Mouse (Mus musculus): ENCODE results near the gene Tbrg1. TPM values are rescaled to one million over a fixed set of nuclear protein-coding genes. Genes with fewer than 3 reads are reported as not detected.

The Tbrg1 gene
- polyA plus RNA-seq, 1 experiment from 2014 or later, result 128 TPM

- Histone ChIP-seq H3K4me1 (no peaks in the 10 kb centered on the region), H3K36me3 (replicated peaks) (no peaks in the 10 kb centered on the region), H3K27me3 (replicated peaks; ENCODE audit: low read depth, poor library complexity, severe bottlenecking) (no peaks in the 10 kb centered on the region), H3K9me3 (no peaks in the 10 kb centered on the region), H3K27ac (replicated peaks) (no peak overlapping the region), H3K4me3 (no peak overlapping the region)
- WGBS, result 87% methylated on average over 2 of the region's 2 CpGs
- no peak for DNase-seq (ENCODE audit: low spot score)
These were observed 56.4 kb downstream of the Tbrg1 start for GRCm38 (mm10) chr9:37600538-37601205.

Other genes with a start within 250 kb of the Tbrg1 start
- 4.1 and 9.4 TPM in 2 replicates for gene Robo3, start 224.1 kb downstream of the Tbrg1 start, polyA plus RNA-seq (2016; fragmentation: Nextera tagmentation; extraction: Ambion mirVana)
- gene Msantd2, start 168.0 kb downstream of the Tbrg1 start, polyA plus RNA-seq (2016; fragmentation: Nextera tagmentation; extraction: Ambion mirVana), result 34.4 and 36.7 TPM in 2 replicates
- gene Esam, start 129.2 kb downstream of the Tbrg1 start, polyA plus RNA-seq (2016; fragmentation: Nextera tagmentation; extraction: Ambion mirVana), result 27.0 and 27.5 TPM in 2 replicates
- gene Vsig2, start 118.1 kb downstream of the Tbrg1 start, polyA plus RNA-seq (2016; fragmentation: Nextera tagmentation; extraction: Ambion mirVana), result 0.59 and 0.78 TPM in 2 replicates
- 0.48 and 1.0 TPM in 2 replicates for gene Nrgn, start 104.4 kb downstream of the Tbrg1 start, polyA plus RNA-seq (2016; fragmentation: Nextera tagmentation; extraction: Ambion mirVana)
- 3.7 and 4.8 TPM in 2 replicates for gene Siae, start 101.6 kb downstream of the Tbrg1 start, polyA plus RNA-seq (2016; fragmentation: Nextera tagmentation; extraction: Ambion mirVana)
- gene Spa17, start 43.6 kb downstream of the Tbrg1 start, polyA plus RNA-seq (2016; fragmentation: Nextera tagmentation; extraction: Ambion mirVana), result 8.0 and 9.2 TPM in 2 replicates
- 0.09 TPM in 1 of 2 replicates, not detected in the other for gene Panx3, start 11.9 kb upstream of the Tbrg1 start, polyA plus RNA-seq (2016; fragmentation: Nextera tagmentation; extraction: Ambion mirVana)
- gene Olfr160, start 58.9 kb upstream of the Tbrg1 start, polyA plus RNA-seq (2016; fragmentation: Nextera tagmentation; extraction: Ambion mirVana), result not detected in 2 replicates
- gene Olfr874, start 87.8 kb upstream of the Tbrg1 start, polyA plus RNA-seq (2016; fragmentation: Nextera tagmentation; extraction: Ambion mirVana), result not detected in 2 replicates
- gene Olfr875, start 114.5 kb upstream of the Tbrg1 start, polyA plus RNA-seq (2016; fragmentation: Nextera tagmentation; extraction: Ambion mirVana), result not detected in 2 replicates
- not detected in 2 replicates for gene Olfr876, start 145.7 kb upstream of the Tbrg1 start, polyA plus RNA-seq (2016; fragmentation: Nextera tagmentation; extraction: Ambion mirVana)
- not detected in 2 replicates for gene Olfr877, start 197.0 kb upstream of the Tbrg1 start, polyA plus RNA-seq (2016; fragmentation: Nextera tagmentation; extraction: Ambion mirVana)
- gene Olfr145, start 239.4 kb upstream of the Tbrg1 start, polyA plus RNA-seq (2016; fragmentation: Nextera tagmentation; extraction: Ambion mirVana), result not detected in 2 replicates

Measured in embryonic facial prominence, embryonic 10.5 days (tissue).